In the genomic region with DNA sequence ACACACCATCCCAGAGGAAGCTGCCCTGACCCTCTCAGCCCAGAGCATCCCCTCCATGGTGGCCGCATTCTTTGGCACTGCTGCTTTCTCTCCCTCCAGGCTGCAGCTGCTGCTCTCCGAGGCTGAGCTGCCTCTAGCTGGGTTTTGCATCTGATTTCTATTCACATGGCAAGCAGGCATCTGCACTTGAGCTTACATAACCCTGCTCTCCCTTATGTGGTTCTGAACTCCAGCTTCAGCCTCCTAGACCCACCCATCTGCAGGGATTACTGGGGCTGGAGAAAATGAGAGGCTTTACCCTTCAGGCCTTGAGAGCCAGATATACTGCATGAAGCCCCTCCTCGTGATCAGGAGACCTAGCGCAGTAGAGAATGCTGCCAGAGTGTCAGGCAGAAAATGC, we compare ENCODE assay signal across 10 mouse cellular contexts. TPM values are rescaled to one million over a fixed set of nuclear protein-coding genes. Genes with fewer than 3 reads are reported as not detected.
DNase-seq lines count a peak whose midpoint lies in the region.
"Had no signal": no experiment of that assay in that cellular context is flagged by ENCODE, and none has a peak within 500 bp of the region (broad histone marks: within the 10 kb centered on the region; RNA-seq: fewer than 3 reads in every experiment).

No protein-coding gene starts in this region.

- DNase-seq in retina, adult 2 months (ENCODE audit: low read depth, low spot score), result peak; percentile 30
- DNase-seq in retina, postnatal 1 day, result no peak
- peak; percentile 38 to 55 for DNase-seq in frontal cortex, postnatal 25 days (ENCODE audit: low spot score in 2 of 2)
- peak; percentile 55 to 78 for DNase-seq in left cerebral cortex, adult 18-20 months (ENCODE audit: low spot score in 2 of 2)
- DNase-seq in cerebellum, postnatal 4 days (ENCODE audit: low spot score in 2 of 2), result no peak
- DNase-seq in ovary, postnatal 36 days (ENCODE audit: low spot score), result no peak
- no peak for DNase-seq in Muller cell, postnatal 12 days (ENCODE audit: inconsistent ontology term)
- DNase-seq: cerebellum, adult 2 months; lung, embryonic 14.5 days; thymus, adult 18-20 months had no signal

RNA-seq across cellular contexts. Expression of a gene that starts 16.5 kb away (rescaled TPM):
- total RNA-seq in left cerebral cortex, adult 18-20 months (2021), result 10 to 100 TPM; 18.6 to 22.4 TPM

RNA-seq across cellular contexts. Expression of a gene that starts 22.4 kb away (rescaled TPM):
- 100 to 1,000 TPM; 589 to 593 TPM for total RNA-seq in left cerebral cortex, adult 18-20 months (2021)

RNA-seq across cellular contexts. Expression of a gene that starts 22.6 kb away (rescaled TPM):
- 1 to 10 TPM; 3.2 to 3.5 TPM for total RNA-seq in left cerebral cortex, adult 18-20 months (2021)

RNA-seq across cellular contexts. Expression of a gene that starts 39.4 kb away (rescaled TPM):
- 1 to 10 TPM; 1.9 to 3.7 TPM for total RNA-seq in left cerebral cortex, adult 18-20 months (2021)

RNA-seq across cellular contexts. Expression of a gene that starts 57.9 kb away (rescaled TPM):
- total RNA-seq in left cerebral cortex, adult 18-20 months (2021), result 100 to 1,000 TPM; 292 to 323 TPM

Comparison
In these comparisons a context has a peak if more than half of its experiments do, and no peak if none do; other contexts are left out.
1. DNase-seq: peak in retina, adult 2 months (single experiment), frontal cortex, postnatal 25 days (2 of 2) and left cerebral cortex, adult 18-20 months (2 of 2); none in retina, postnatal 1 day (single experiment), cerebellum, postnatal 4 days (0 of 2), ovary, postnatal 36 days (single experiment) and Muller cell, postnatal 12 days (single experiment).